Mouse (Mus musculus): ENCODE measurements at regions not wholly inside any gene's neighbourhood (a gene's known extent, or its start where the extent isn't known, plus 50 kb on each side); places are given as distances from the start of the nearest gene placed in this dataset.

DNA sequence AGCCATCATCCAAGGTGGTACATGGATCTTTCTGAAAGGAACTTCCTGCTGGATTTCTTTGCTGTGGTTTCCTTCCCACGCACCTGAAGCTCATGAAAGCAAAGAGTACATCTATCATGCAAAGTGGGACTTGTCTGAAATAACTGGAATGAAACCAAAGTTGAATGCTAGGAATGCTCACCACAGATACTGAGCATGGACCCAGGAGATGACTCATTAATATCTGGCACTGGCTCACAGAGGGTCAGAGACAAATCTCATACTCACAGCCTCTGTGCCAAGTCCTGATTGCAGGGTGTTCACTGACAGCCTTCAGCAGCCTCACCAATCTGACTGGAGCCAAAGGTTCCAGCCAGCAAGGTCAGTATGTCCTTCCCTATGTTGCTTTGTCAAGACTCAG, 245.3 kb upstream of the Nrp1 start:
- Histone ChIP-seq H3K4me3 (ENCODE audit: insufficient read depth, low read length) (no peak overlapping the region), H3K4me1 (ENCODE audit: control insufficient read depth, insufficient read depth, low read length) (peaks cover 10% of the 10 kb centered on the region), H3K27ac (ENCODE audit: insufficient read depth, low read length) (peak overlapping the region; percentile 47; the same call in 1 of the 2 replicates)
- TF ChIP-seq POLR2A (IDR thresholded peaks at IDR 0.05; ENCODE audit: low read depth, low read length), result no peak
- TF ChIP-seq CTCF (IDR thresholded peaks at IDR 0.05; ENCODE audit: borderline replicate concordance, insufficient read depth, low read length), result no peak

DNA sequence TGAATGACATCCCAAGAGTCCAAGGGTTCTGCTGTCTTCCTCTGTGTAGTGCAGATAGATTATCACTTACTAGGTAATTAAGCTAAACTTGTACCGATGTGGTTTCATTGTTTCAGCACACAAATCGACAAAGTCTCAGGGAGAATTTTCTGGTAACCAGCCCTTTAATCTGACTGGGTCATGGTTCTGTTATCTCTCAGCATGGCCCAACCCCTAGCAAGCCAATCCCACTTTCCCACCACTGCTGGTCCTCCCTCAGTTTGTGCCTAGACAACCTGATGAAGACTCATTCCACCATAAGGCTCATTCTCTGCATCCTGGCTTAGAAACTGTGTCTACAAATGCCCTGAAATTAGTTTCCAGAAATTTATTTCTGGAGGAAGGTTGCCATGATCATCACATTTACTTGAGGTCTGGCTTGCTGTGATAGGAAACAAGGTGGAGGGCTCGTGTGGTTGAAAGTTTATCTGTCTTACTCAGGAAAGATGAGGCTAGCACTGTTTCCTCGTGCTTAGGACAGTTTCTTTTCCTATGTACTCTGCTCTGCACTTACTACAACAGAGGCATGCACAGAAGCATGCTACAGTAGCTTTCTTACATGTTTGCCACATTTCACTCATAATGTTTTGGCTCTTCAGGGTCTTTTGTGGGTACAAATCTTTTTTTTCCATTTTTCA, 217.0 kb upstream of the Nrp1 start:
- H3K27ac ChIP-seq (ENCODE audit: insufficient read depth, low read length), result no peak overlapping the region
- H3K4me3 ChIP-seq (ENCODE audit: insufficient read depth, low read length), result no peak overlapping the region
- H3K4me1 ChIP-seq (ENCODE audit: control insufficient read depth, insufficient read depth, low read length), result no peaks in the 10 kb centered on the region
- TF ChIP-seq POLR2A (IDR thresholded peaks at IDR 0.05; ENCODE audit: low read depth, low read length) (no peak), CTCF (IDR thresholded peaks at IDR 0.05; ENCODE audit: borderline replicate concordance, insufficient read depth, low read length) (no peak)

DNA sequence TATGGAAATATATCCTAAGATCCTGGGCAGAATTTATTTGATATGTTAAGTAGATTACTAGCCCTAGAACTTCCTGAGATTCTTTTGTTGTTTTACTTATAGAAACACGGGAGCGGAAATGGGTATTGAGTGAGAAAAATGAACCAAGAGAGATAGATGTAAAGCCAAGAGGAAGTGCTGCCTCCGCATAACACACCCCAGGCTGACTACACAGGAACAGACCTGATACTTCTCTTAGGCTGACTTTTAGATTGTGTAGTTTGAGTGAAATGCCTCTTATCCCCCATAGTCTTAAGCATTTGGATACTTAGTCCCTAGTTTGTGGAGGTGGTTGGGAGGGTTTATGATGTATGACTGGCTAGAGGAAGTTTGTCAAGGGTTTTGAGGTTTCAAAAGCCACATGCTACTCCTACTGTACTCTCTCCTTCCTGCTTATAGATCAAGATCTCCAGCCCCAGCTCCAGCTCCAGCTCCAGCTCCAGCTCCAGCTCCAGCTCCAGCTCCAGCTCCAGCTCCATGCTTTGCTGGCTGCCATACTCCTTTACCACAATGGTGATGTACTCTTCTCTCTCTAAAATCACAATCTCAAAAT, 210.0 kb upstream of the Nrp1 start:
- no peak overlapping the region for H3K4me3 ChIP-seq (ENCODE audit: insufficient read depth, low read length)
- TF ChIP-seq POLR2A (IDR thresholded peaks at IDR 0.05; ENCODE audit: low read depth, low read length), result no peak
- no peak for TF ChIP-seq CTCF (IDR thresholded peaks at IDR 0.05; ENCODE audit: borderline replicate concordance, insufficient read depth, low read length)
- H3K27ac ChIP-seq (ENCODE audit: insufficient read depth, low read length), result no peak overlapping the region
- H3K4me1 ChIP-seq (ENCODE audit: control insufficient read depth, insufficient read depth, low read length), result no peaks in the 10 kb centered on the region

- H3K4me3 ChIP-seq (ENCODE audit: insufficient read depth, low read length), result no peak overlapping the region
- H3K4me1 ChIP-seq (ENCODE audit: control insufficient read depth, insufficient read depth, low read length), result no peaks in the 10 kb centered on the region
- no peak overlapping the region for H3K27ac ChIP-seq (ENCODE audit: insufficient read depth, low read length)
- no peak for TF ChIP-seq POLR2A (IDR thresholded peaks at IDR 0.05; ENCODE audit: low read depth, low read length)
- no peak for TF ChIP-seq CTCF (IDR thresholded peaks at IDR 0.05; ENCODE audit: borderline replicate concordance, insufficient read depth, low read length)
Observed at GRCm38 (mm10) chr8:128155604-128156003, 202.8 kb upstream of the Nrp1 start.

DNA sequence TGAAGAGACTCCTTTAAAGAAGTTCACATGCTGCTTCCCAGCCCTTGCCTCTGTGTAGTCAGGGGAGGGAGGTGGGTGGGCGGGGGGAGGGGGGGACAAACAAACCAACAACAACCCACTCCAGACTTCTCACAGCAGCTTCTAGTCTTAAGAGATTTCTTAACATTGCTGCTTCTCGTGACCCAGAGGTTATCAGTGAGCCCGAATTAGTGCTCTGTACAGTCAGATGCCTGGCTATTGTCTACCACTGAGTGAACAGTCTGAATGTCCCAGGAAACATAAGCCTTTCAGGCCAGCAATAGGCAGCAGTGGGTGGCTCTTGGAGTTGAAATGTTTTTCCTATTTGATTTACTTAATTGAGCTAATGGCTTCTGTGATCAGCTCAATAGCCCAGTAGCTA, 202.2 kb upstream of the Nrp1 start:
- Histone ChIP-seq H3K4me1 (ENCODE audit: control insufficient read depth, insufficient read depth, low read length) (no peaks in the 10 kb centered on the region), H3K4me3 (ENCODE audit: insufficient read depth, low read length) (no peak overlapping the region), H3K27ac (ENCODE audit: insufficient read depth, low read length) (no peak overlapping the region)
- no peak for TF ChIP-seq CTCF (IDR thresholded peaks at IDR 0.05; ENCODE audit: borderline replicate concordance, insufficient read depth, low read length)
- TF ChIP-seq POLR2A (IDR thresholded peaks at IDR 0.05; ENCODE audit: low read depth, low read length), result no peak

GRCm38 (mm10) chr8:128162857-128163256, 195.5 kb upstream of the Nrp1 start:
- H3K27ac ChIP-seq (ENCODE audit: insufficient read depth, low read length), result no peak overlapping the region
- H3K4me1 ChIP-seq (ENCODE audit: control insufficient read depth, insufficient read depth, low read length), result peaks cover 18% of the 10 kb centered on the region
- H3K4me3 ChIP-seq (ENCODE audit: insufficient read depth, low read length), result no peak overlapping the region
- TF ChIP-seq CTCF (IDR thresholded peaks at IDR 0.05; ENCODE audit: borderline replicate concordance, insufficient read depth, low read length) (no peak), POLR2A (IDR thresholded peaks at IDR 0.05; ENCODE audit: low read depth, low read length) (no peak)

DNA sequence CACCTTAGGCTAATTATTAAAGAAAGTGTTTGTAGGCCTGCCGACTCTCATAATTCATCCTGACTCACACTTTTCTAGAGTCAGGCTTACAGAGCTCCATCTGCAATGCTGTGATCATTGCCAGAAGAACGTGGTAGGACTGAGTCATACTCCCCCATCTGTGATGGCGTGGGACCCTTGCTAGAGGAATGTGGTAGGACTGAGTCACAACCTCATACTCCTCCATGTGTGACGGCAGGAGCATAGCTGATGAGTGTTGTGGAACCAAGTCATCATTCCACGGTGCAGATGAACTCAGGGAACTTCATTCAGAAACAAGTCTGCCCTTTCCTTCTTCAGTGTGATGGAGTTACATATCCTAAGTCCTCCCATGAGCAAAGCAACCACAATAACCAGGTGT, 193.4 kb upstream of the Nrp1 start:
- Histone ChIP-seq H3K27ac (ENCODE audit: insufficient read depth, low read length) (peak overlapping the region; percentile 86), H3K4me3 (ENCODE audit: insufficient read depth, low read length) (no peak overlapping the region), H3K4me1 (ENCODE audit: control insufficient read depth, insufficient read depth, low read length) (peaks cover 18% of the 10 kb centered on the region)
- TF ChIP-seq CTCF (IDR thresholded peaks at IDR 0.05; ENCODE audit: borderline replicate concordance, insufficient read depth, low read length) (no peak), POLR2A (IDR thresholded peaks at IDR 0.05; ENCODE audit: low read depth, low read length) (0 out of 2 replicates have a peak, but pooled peaks have one; percentile 31)

- H3K27ac ChIP-seq (ENCODE audit: insufficient read depth, low read length), result peak overlapping the region; percentile 86
- TF ChIP-seq POLR2A (IDR thresholded peaks at IDR 0.05; ENCODE audit: low read depth, low read length), result no peak
- no peak for TF ChIP-seq CTCF (IDR thresholded peaks at IDR 0.05; ENCODE audit: borderline replicate concordance, insufficient read depth, low read length)
- H3K4me1 ChIP-seq (ENCODE audit: control insufficient read depth, insufficient read depth, low read length), result peaks cover 18% of the 10 kb centered on the region
- H3K4me3 ChIP-seq (ENCODE audit: insufficient read depth, low read length), result no peak overlapping the region
Observed at GRCm38 (mm10) chr8:128165591-128165990, 192.8 kb upstream of the Nrp1 start.

- no peak overlapping the region for H3K4me3 ChIP-seq (ENCODE audit: insufficient read depth, low read length)
- no peak for TF ChIP-seq POLR2A (IDR thresholded peaks at IDR 0.05; ENCODE audit: low read depth, low read length)
- TF ChIP-seq CTCF (IDR thresholded peaks at IDR 0.05; ENCODE audit: borderline replicate concordance, insufficient read depth, low read length), result no peak
- peaks cover 18% of the 10 kb centered on the region for H3K4me1 ChIP-seq (ENCODE audit: control insufficient read depth, insufficient read depth, low read length)
- H3K27ac ChIP-seq (ENCODE audit: insufficient read depth, low read length), result no peak overlapping the region
Observed at GRCm38 (mm10) chr8:128166097-128166496, 192.3 kb upstream of the Nrp1 start.

DNA sequence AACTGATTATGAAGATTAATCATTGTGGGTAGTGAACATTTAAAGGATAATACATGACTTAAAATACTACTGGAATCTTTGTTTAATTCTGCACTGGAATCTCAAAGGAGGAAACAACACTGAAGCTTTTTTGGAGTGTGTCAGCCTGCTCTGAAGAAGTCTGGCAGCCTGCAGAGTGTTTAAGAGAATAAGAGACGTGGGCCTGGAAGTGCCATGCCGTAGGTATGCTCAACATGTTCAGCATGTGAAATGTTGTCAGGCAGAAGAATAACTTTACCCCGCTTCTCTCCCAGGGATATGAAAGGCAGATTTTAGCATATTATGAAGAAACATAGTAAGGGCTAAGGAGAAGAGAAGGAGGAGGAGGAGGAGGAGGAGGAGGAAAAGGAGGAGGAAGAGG, 189.6 kb upstream of the Nrp1 start:
- Histone ChIP-seq H3K4me1 (ENCODE audit: control insufficient read depth, insufficient read depth, low read length) (peaks cover 10% of the 10 kb centered on the region), H3K27ac (ENCODE audit: insufficient read depth, low read length) (no peak overlapping the region), H3K4me3 (ENCODE audit: insufficient read depth, low read length) (no peak overlapping the region)
- no peak for TF ChIP-seq CTCF (IDR thresholded peaks at IDR 0.05; ENCODE audit: borderline replicate concordance, insufficient read depth, low read length)
- TF ChIP-seq POLR2A (IDR thresholded peaks at IDR 0.05; ENCODE audit: low read depth, low read length), result no peak
